Mouse (Mus musculus) spleen, embryonic (tissue): ENCODE measurements around the gene Slc2a13.

Experiments
- CTCF ChIA-PET: fragments of 350-600 bp; sonication (Branson Sonifier 250); formaldehyde crosslinking; loops from one replicate; lab custom pipeline; 2022; lab: Charles Lee

Gene Slc2a13

DNA sequence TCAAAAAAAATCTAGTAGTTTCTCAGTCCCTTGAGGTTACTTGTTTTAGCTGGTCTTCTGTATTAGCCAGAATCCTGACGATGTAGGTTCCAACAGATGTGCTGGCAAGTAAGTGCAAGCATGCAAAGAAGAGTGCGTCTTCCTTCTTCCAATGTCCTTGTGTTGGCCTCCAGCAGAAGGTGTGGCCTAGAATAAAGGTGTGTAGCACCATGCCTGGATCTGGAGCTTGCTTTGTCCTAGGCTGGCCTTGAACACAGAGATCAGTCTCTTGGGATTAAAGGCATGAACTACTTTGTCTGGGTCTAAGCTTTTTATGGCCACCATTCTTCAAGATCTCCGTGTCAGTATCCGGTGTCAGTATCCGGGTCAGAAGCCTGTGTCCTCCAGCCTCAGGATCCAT, 293.5 kb downstream of the Slc2a13 start:
- CTCF ChIA-PET: no interaction called here

DNA sequence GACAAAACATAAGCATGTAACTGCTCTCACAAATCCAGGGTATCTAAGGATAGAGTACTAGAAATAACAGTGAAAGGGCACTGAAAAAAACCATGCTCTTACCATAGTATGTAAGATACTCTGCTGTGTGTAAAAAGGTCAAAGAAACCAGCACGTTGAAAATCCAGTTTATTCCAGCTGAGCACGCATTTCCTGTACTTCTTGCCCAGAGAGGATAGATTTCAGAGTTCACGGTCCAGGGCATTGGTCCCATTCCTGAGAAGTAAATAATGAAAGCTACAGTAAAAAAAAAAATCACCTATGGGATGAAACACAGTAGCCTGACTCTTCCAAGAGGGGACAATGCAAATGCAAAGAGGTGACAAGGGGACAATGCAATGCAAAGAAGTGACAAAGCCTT, 297.1 kb downstream of the Slc2a13 start:
- CTCF ChIA-PET: no interaction called here

DNA sequence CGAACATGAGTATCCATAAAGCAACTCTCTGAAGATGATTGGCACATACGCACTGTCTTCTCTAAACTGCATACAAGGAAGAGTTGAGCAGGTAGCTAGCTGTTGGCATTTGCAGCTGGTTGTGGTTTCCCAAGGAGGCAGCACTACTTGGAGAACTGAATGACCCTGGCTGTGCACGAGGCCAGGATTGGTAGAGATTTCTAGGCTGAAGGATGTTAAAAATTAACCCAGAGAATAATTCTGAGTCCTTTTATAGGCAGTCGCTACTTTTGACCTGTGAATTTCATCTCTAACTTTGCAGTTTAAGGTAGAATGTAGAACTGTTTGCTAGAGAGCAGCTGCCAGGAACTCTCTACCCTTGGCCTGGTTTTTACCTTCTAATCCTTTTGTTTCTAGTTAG, 304.5 kb downstream of the Slc2a13 start:
- CTCF ChIA-PET: no interaction called here

DNA sequence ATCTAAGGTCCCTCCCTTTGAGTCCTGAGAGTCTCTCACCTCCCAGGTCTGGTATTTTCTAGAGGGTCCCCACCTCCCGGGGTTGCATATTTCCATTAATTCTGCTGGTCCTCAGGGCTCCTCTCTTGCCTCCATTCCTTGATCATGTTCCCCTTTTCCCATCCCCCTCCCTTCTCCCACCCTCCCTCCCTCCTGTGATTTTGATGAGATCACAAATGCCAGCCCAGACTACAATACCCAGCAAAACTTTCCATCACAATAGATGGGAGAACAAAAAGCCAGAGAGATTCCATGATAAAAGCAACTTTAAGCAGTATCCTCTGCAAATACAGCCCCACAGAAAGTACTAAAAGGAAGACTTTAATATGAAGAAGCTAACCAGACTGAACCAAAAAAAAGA, 309.1 kb downstream of the Slc2a13 start:
- CTCF ChIA-PET: no interaction called here

DNA sequence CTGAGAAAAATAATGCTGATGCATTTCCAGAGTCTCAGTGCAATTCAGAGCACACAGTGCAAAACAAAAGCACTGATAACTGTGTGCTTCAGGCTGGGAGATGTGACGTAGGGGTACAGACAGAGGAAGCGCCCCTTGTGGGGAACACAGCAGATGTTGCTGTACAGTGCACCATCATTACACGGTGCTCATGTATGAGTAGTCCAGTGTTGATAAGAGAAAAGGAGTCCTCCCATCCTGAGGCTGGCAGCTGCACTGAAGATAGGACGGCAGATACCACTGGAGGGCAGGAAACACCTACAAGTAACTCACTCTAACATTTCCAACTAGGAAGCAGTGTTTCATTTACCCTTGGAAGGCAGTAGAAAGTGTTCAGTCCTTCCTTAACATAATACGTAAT, 312.5 kb downstream of the Slc2a13 start:
- CTCF ChIA-PET: no interaction called here

DNA sequence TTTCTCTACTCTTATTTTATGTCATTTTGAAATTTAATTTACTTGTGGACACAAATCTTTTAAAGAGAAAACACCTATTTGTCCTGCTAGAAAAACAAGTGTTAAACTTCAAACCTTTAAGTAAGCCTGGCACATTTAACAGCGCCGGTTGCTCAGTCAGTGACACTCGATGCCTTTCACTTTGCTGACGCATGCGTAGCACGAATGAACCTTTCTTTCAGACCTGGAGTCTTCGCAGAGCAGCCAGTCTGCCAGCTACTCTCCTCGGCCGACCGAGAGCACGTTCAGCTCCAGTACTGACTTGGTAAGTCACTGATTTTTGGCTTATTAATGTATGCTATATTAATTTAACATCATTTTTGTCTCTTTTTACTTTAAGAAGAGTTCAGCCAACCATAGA, 315.9 kb downstream of the Slc2a13 start:
- CTCF ChIA-PET: no interaction called here

DNA sequence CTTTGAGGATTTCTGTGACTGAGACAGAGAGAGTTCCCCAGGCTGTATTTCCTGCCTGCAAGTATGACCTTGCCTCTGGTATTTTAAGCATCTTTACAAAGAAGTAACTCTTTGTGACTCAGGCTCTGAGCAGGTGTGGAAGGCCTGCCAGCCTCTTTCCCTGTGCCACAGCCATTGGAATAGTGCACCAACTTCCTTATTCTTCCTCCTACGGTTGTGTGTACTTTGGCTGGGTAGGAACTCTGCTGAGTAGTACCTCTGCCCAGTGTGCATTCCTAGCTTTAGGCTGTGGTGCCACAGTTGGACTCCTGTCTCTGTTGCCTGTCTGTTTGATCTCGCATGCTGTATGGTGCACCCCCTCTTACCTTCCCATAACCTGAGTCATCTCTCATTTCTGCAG, 317.8 kb downstream of the Slc2a13 start:
- CTCF ChIA-PET: no interaction called here

DNA sequence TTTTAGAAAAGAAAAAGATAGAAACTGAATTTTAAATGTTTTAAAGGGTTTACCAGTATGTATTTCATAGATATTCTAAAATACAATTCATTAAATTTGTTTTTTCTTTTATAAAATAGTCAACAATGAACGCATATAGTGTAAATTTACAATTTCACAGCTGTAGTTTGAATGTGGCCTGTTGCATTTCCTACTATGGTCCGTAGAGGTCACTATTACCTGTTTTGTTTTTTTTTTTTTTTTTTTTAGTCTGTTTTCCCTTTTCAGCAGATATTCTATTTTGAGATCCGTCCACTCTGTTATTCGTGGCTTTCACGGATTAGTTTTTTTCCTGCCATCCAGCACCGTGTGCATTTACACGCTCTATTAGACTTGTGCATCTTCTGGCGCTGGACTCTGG, 320.1 kb downstream of the Slc2a13 start:
- CTCF ChIA-PET: no interaction called here

DNA sequence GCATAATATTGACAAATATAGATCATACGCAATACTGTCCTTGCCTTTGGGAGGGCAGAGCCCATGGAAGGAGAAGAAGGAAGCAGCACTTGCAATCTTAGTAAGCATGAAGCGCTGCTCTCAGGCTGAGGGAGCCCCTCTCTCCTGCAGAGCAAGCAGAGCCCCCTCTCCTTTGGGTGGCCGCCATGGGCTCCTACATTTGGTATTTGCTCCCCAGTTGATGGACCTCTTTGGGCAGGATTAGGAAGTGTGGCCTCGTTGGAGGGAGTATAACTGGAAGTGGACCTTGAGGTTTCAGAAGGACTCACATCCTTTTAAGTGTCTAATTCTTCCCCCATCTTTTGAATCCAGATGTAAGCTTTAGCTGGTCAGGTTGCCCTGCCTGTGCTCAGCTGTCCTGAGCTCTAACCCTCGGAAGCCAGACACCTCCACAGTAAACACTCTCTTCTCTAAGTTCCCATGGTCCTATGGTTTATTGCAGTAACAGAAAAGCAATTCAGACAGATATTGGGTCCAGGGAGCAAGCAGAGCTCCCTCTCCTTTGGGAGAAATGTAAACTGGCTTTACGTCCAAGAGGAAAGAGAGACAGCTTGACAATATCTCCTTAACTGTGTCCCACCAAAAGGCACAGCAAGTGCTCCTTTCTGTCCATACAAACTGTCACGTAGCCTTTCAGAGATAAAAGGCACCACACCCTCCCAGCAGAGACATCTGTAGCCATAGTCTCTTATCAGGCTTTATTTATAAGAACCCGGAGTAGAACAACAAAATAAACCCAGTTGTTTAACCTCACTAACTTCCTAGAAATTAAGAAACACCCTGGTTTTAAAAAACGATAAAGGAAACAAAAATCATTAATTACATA, 321.3 kb downstream of the Slc2a13 start:
- CTCF ChIA-PET: no interaction called here

DNA sequence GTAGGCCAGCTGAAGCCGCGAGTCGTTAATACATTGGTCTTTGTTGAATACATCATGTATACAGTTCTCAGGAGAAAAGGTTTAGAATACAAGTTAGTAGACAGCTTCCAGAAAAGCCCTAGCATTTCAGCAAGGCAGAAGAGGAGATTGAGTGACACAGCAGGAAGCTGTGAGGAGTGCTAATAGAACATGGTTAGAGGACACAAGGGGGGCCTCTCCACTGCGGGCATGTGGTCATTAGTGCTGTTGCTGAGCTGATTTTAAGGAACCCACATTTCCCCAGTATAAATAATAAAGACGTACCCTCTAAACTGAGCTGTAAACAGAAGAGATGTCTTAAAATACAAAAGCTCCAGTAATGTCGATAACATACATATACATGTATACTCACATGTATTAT, 322.2 kb downstream of the Slc2a13 start:
- CTCF ChIA-PET: no interaction called here

DNA sequence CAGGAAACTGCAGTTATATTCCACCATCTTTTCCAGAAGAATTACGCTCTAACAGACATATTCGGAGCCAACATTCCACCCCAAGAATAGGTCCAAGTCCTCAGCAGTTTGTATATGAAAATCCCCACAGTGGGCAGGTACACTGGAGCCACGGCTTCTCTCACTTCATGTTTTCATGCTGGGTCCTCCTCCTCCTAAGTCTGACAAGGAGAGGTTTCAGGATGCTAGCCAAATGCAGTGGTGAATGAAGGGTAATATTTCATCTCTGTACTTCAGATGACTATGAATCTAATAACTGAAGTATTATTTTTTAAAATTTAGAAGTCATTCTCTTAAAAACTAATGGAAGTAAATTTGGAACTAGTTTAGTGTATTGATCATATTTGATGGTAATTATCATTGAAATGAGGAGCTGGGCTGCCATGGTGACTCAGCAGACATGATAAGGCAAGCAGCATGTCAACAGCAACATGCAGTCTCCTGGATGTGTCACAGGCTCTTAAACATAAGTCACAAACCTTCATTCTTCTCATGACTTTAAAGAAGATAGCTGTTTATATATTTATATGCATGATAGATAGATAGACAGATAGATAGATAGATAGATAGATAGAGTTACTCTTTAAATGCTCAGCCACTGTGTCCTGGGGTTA, 332.3 kb downstream of the Slc2a13 start:
- CTCF ChIA-PET: no interaction called here

DNA sequence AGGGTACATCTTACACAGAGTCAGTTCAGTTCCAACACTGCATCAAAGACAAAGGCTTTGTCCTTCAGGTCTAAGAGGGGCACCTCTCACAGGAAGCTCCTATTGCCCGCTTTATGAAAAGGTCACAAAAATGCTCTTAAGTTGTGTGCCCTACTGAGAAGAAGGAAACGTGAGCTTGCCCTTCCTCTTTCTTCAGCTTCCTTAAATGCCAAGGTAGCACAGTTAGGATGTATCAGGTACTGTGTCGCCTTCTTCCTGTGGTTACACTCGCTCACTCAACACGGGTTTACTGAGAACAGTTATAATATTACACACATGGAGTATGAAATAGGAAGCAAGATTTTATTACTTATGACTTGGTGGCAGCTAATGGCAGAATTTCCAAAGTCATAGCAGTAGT, 335.8 kb downstream of the Slc2a13 start:
- CTCF ChIA-PET: no interaction called here
